Mouse (Mus musculus) MEL (cell line): ENCODE measurements around the gene Fem1a. TPM values are rescaled to one million over a fixed set of nuclear protein-coding genes. Genes with fewer than 3 reads are reported as not detected.

Experiments
- DNase-seq: peaks from one replicate; pipeline ENCODE4 v3.0.0; 2011; ENCODE audit warnings: low read depth, low spot score
- H3K27ac ChIP-seq: 2 replicates; pipeline ENCODE4 v1.5.1; 2012; ENCODE audit warnings: low read depth, mild to moderate bottlenecking, control low read depth, low read length, moderate library complexity; ENCODE audit not compliant: control insufficient read depth
- H3K27me3 ChIP-seq, 2 experiments: fragments of 150-350 bp in 1 of 2; sonication (generic) in 1 of 2; 2 replicates each; pipeline ENCODE4 v1.6.1; 2012; ENCODE audit warnings: low read length in 2 of 2, mild to moderate bottlenecking in 2 of 2, improper control_type of control experiment in 1 of 2, moderate library complexity in 1 of 2; ENCODE audit not compliant: insufficient read depth in 2 of 2, control insufficient read depth in 1 of 2
- H3K36me3 ChIP-seq, 2 experiments: 2 replicates each; pipeline ENCODE4 v1.6.1; 2012 to 2014; ENCODE audit warnings: low read length in 2 of 2, improper control_type of control experiment in 1 of 2, inconsistent platforms in 1 of 2, mild to moderate bottlenecking in 1 of 2; ENCODE audit not compliant: insufficient read depth in 2 of 2, control insufficient read depth in 1 of 2
- H3K4me1 ChIP-seq, 2 experiments: fragments of 150-350 bp in 1 of 2; sonication (generic) in 1 of 2; 2 replicates each; pipeline ENCODE4 v1.6.1; 2012; ENCODE audit warnings: low read length in 2 of 2, improper control_type of control experiment in 1 of 2, mild to moderate bottlenecking in 1 of 2; ENCODE audit not compliant: insufficient read depth in 2 of 2, control insufficient read depth in 1 of 2
- H3K4me3 ChIP-seq, 2 experiments: fragments of 150-350 bp in 1 of 2; sonication (generic) in 1 of 2; 2 replicates each; pipeline ENCODE4 v1.5.1; 2012; ENCODE audit warnings: low read depth in 2 of 2, low read length in 2 of 2, mild to moderate bottlenecking in 2 of 2, moderate library complexity in 2 of 2, control low read depth in 1 of 2, improper control_type of control experiment in 1 of 2; ENCODE audit not compliant: control insufficient read depth in 1 of 2, insufficient read depth in 1 of 2
- H3K79me2 ChIP-seq: 2 replicates; pipeline ENCODE4 v1.6.1; 2012; ENCODE audit warnings: mild to moderate bottlenecking, low read length, moderate library complexity; ENCODE audit not compliant: control insufficient read depth, poor library complexity, insufficient read depth
- H3K9ac ChIP-seq: 2 replicates; pipeline ENCODE4 v1.6.1; 2012; ENCODE audit warnings: low read depth, mild to moderate bottlenecking, control low read depth, low read length, moderate library complexity; ENCODE audit not compliant: control insufficient read depth, poor library complexity, severe bottlenecking
- H3K9me3 ChIP-seq: fragments of 150-350 bp; sonication (generic); replicated peaks from 2 replicates; pipeline ENCODE4 v1.6.1; 2012; ENCODE audit warnings: mild to moderate bottlenecking, low read length, improper control_type of control experiment, moderate library complexity; ENCODE audit not compliant: insufficient read depth
- BHLHE40 ChIP-seq: IDR thresholded peaks from 2 replicates; pipeline ENCODE4 v1.6.1; 2012; ENCODE audit warnings: low read depth, mild to moderate bottlenecking, inconsistent platforms, low read length, improper control_type of control experiment, borderline replicate concordance
- CHD2 ChIP-seq: IDR thresholded peaks from 2 replicates; pipeline ENCODE4 v1.6.1; 2011; ENCODE audit warnings: low read length, improper control_type of control experiment
- E2F4 ChIP-seq: IDR thresholded peaks from 2 replicates; pipeline ENCODE4 v1.6.1; 2011; ENCODE audit warnings: low read depth, low read length, improper control_type of control experiment, borderline replicate concordance
- ELF1 ChIP-seq: IDR thresholded peaks from 2 replicates; pipeline ENCODE4 v1.6.1; 2014; ENCODE audit warnings: low read depth, mild to moderate bottlenecking, inconsistent platforms, low read length, improper control_type of control experiment, moderate library complexity
- EP300 ChIP-seq, 2 experiments: IDR thresholded peaks; 2 replicates each; pipeline ENCODE4 v1.6.1; 2011; ENCODE audit warnings: improper control_type of control experiment in 2 of 2, low read length in 2 of 2, low read depth in 1 of 2, mild to moderate bottlenecking in 1 of 2
- ETS1 ChIP-seq: IDR thresholded peaks from 2 replicates; pipeline ENCODE4 v1.6.1; 2012; ENCODE audit warnings: low read depth, mild to moderate bottlenecking, inconsistent platforms, low read length, improper control_type of control experiment, moderate library complexity
- GABPA ChIP-seq: IDR thresholded peaks from 2 replicates; pipeline ENCODE4 v1.6.1; 2012; ENCODE audit warnings: low read depth, mild to moderate bottlenecking, inconsistent platforms, low read length, improper control_type of control experiment, moderate library complexity
- JUND ChIP-seq: IDR thresholded peaks from 2 replicates; pipeline ENCODE4 v1.6.1; 2011; ENCODE audit warnings: low read depth, mild to moderate bottlenecking, improper control_type of control experiment, low read length
- MAX ChIP-seq: IDR thresholded peaks from 2 replicates; pipeline ENCODE4 v1.6.1; 2011; ENCODE audit warnings: low read length, improper control_type of control experiment
- MAZ ChIP-seq: IDR thresholded peaks from 2 replicates; pipeline ENCODE4 v1.6.1; 2012; ENCODE audit warnings: low read depth, mild to moderate bottlenecking, inconsistent platforms, low read length, improper control_type of control experiment
- MEF2A ChIP-seq: IDR thresholded peaks from 2 replicates; pipeline ENCODE4 v1.6.1; 2014; ENCODE audit warnings: low read depth, mild to moderate bottlenecking, inconsistent platforms, low read length, improper control_type of control experiment; ENCODE audit not compliant: poor library complexity, insufficient replicate concordance, severe bottlenecking; ENCODE audit errors: extremely low read depth
- MXI1 ChIP-seq: IDR thresholded peaks from 2 replicates; pipeline ENCODE4 v1.6.1; 2011; ENCODE audit warnings: mild to moderate bottlenecking, low read depth, low read length, improper control_type of control experiment
- MYC ChIP-seq: IDR thresholded peaks from 2 replicates; pipeline ENCODE4 v1.6.1; 2011; ENCODE audit warnings: low read depth, mild to moderate bottlenecking, low read length, improper control_type of control experiment, moderate library complexity
- NELFE ChIP-seq: IDR thresholded peaks from 2 replicates; pipeline ENCODE4 v1.6.1; 2011; ENCODE audit warnings: low read depth, low read length, improper control_type of control experiment
- NRF1 ChIP-seq: IDR thresholded peaks from 2 replicates; pipeline ENCODE4 v1.6.1; 2014; ENCODE audit warnings: low read depth, mild to moderate bottlenecking, inconsistent platforms, low read length, improper control_type of control experiment, moderate library complexity; ENCODE audit not compliant: poor library complexity, insufficient read depth, severe bottlenecking
- POLR2A ChIP-seq, 2 experiments: IDR thresholded peaks; 2 replicates each; pipeline ENCODE4 v1.6.1; 2011 to 2012; ENCODE audit warnings: low read length in 2 of 2, mild to moderate bottlenecking in 2 of 2, control low read depth in 1 of 2, improper control_type of control experiment in 1 of 2, low read depth in 1 of 2, moderate library complexity in 1 of 2; ENCODE audit not compliant: control insufficient read depth in 1 of 2, insufficient read depth in 1 of 2, poor library complexity in 1 of 2
- POLR2AphosphoS2 ChIP-seq: IDR thresholded peaks from 2 replicates; pipeline ENCODE4 v1.6.1; 2011; ENCODE audit warnings: low read length, improper control_type of control experiment
- RCOR1 ChIP-seq: IDR thresholded peaks from 2 replicates; pipeline ENCODE4 v1.6.1; 2012; ENCODE audit warnings: low read depth, mild to moderate bottlenecking, inconsistent platforms, low read length, improper control_type of control experiment
- SIN3A ChIP-seq: IDR thresholded peaks from 2 replicates; pipeline ENCODE4 v1.6.1; 2012; ENCODE audit warnings: low read length, improper control_type of control experiment, inconsistent platforms
- TAL1 ChIP-seq: IDR thresholded peaks from 2 replicates; pipeline ENCODE4 v1.6.1; 2012; ENCODE audit warnings: mild to moderate bottlenecking, inconsistent platforms, low read length, moderate library complexity, mixed read lengths
- TBP ChIP-seq: IDR thresholded peaks from 2 replicates; pipeline ENCODE4 v1.8.0; 2011; ENCODE audit warnings: low read depth, low read length, improper control_type of control experiment
- USF1 ChIP-seq: IDR thresholded peaks from 2 replicates; pipeline ENCODE4 v1.6.1; 2014; ENCODE audit warnings: low read depth, mild to moderate bottlenecking, inconsistent platforms, low read length, improper control_type of control experiment, moderate library complexity
- USF2 ChIP-seq, 2 experiments: IDR thresholded peaks; 2 replicates each; pipeline ENCODE4 v1.6.1; 2011 to 2012; ENCODE audit warnings: improper control_type of control experiment in 2 of 2, low read length in 2 of 2, borderline replicate concordance in 1 of 2, inconsistent platforms in 1 of 2, low read depth in 1 of 2, mild to moderate bottlenecking in 1 of 2; ENCODE audit not compliant: insufficient read depth in 1 of 2
- ZKSCAN1 ChIP-seq: IDR thresholded peaks from 2 replicates; pipeline ENCODE4 v1.6.1; 2012; ENCODE audit warnings: low read depth, mild to moderate bottlenecking, inconsistent platforms, low read length, improper control_type of control experiment, moderate library complexity
- ZMIZ1 ChIP-seq: IDR thresholded peaks from 2 replicates; pipeline ENCODE4 v1.6.1; 2012; ENCODE audit warnings: low read depth, mild to moderate bottlenecking, inconsistent platforms, low read length, improper control_type of control experiment, moderate library complexity
- ZNF384 ChIP-seq: IDR thresholded peaks from 2 replicates; pipeline ENCODE4 v1.6.1; 2012; ENCODE audit warnings: low read depth, mild to moderate bottlenecking, inconsistent platforms, low read length, improper control_type of control experiment
- polyA plus RNA-seq, 2 experiments: library from polyadenylated mRNA; stranded (reverse) in 1 of 2; unstranded in 1 of 2; fragments of >175 nt in 1 of 2; fragments of >200 nt in 1 of 2; gene quantifications; 2 replicates each; pipeline versions ENCODE4 v1.2.1 to v1.2.4; 2012; ENCODE audit warnings: low replicate concordance in 2 of 2, low read depth in 1 of 2; ENCODE audit not compliant: insufficient read length in 2 of 2, insufficient read depth in 1 of 2, missing spikeins in 1 of 2
- total RNA-seq: library from RNA; depleted of rRNA; stranded (reverse); fragments of 300-350 nt; gene quantifications from 2 replicates; pipeline ENCODE4 v1.2.3, GENCODE M21; 2012

The Fem1a gene
- total and polyA plus RNA-seq, 3 experiments, result 17.1 to 21.5 TPM; not detected in 1

GRCm38 (mm10) chr17:56275842-56276480 lies 19.4 kb downstream of the Fem1a start:
- peaks cover 0 to 2% of the 10 kb centered on the region in 2 experiments; a peak in 2 of 4 replicates for H3K36me3 ChIP-seq
- H3K4me1 ChIP-seq, result peaks cover 3 to 9% of the 10 kb centered on the region in 2 experiments; a peak in 2 of 4 replicates
- no peaks in the 10 kb centered on the region for H3K9me3 ChIP-seq
- H3K27me3 ChIP-seq, result no peaks in the 10 kb centered on the region
- H3K4me3 ChIP-seq, result peak overlapping the region; percentile 84 to 86
- H3K27ac ChIP-seq, result peak overlapping the region; percentile 61
- peak overlapping the region; percentile 84 for H3K9ac ChIP-seq
- H3K79me2 ChIP-seq, result peaks cover 5% of the 10 kb centered on the region
- TF ChIP-seq ZNF384 (peak; percentile 81), ELF1 (no peak), NRF1 (0 out of 2 replicates have a peak, but pooled peaks have one; percentile 6), ZMIZ1 (no peak), TBP (peak; percentile 46; the same call in 1 of the 2 replicates)
- peak; percentile 55 for DNase-seq

GRCm38 (mm10) chr17:56276643-56277566 lies 20.3 kb downstream of the Fem1a start, which contains the start of gene Ticam1:
Gene Ticam1 (minus strand): TSS chr17:56276786.
- H3K9me3 ChIP-seq, result no peaks in the 10 kb centered on the region
- peak within 1 kb of the TSS; percentile 84 for H3K9ac ChIP-seq
- no peaks in the 10 kb centered on the region for H3K27me3 ChIP-seq
- H3K79me2 ChIP-seq, result peaks cover 5% of the 10 kb centered on the region
- H3K36me3 ChIP-seq, result peaks cover 0 to 2% of the 10 kb centered on the region in 2 experiments; a peak in 2 of 4 replicates
- peak; percentile 99 for DNase-seq
- peak within 1 kb of the TSS; percentile 84 to 86 for H3K4me3 ChIP-seq
- peak within 1 kb of the TSS; percentile 93 for H3K27ac ChIP-seq
- H3K4me1 ChIP-seq, result peaks cover 3 to 9% of the 10 kb centered on the region in 2 experiments; a peak in 2 of 4 replicates
- TF ChIP-seq RCOR1 (peak; percentile 16; the same call in 1 of the 2 replicates), SIN3A (peak; percentile 83), TAL1 (peak; percentile 39; the same call in 1 of the 2 replicates), GABPA (no peak), ETS1 (peak; percentile 91), E2F4 (no peak), POLR2AphosphoS2 (peak; percentile 80; the same call in 1 of the 2 replicates), BHLHE40 (no peak), MYC (peak; percentile 97), USF1 (peak; percentile 59), MAZ (peak; percentile 98), MAX (peak; percentile 89), POLR2A (IDR thresholded peaks at IDR 0.05; ENCODE audit: control insufficient read depth in 1 of 2, insufficient read depth in 1 of 2, low read depth in 1 of 2, low read length in 2 of 2, poor library complexity in 1 of 2) (peak; percentile 52 to 92; a peak in 3 of 4 replicates), NELFE (peak; percentile 76), JUND (peak; percentile 56; the same call in 1 of the 2 replicates), ZMIZ1 (peak; percentile 71), CHD2 (no peak), MEF2A (no peak), ZKSCAN1 (no peak), MXI1 (peak; percentile 96), EP300 (IDR thresholded peaks at IDR 0.05; ENCODE audit: low read depth in 1 of 2, low read length in 2 of 2) (peak in 1 of 2 experiments; percentile 65; a peak in 3 of 4 replicates), NRF1 (0 out of 2 replicates have a peak, but pooled peaks have one; percentile 3), TBP (peak; percentile 83), USF2 (IDR thresholded peaks at IDR 0.05; ENCODE audit: borderline replicate concordance in 1 of 2, insufficient read depth in 1 of 2, low read depth in 1 of 2, low read length in 2 of 2) (no peak)
